Mouse (Mus musculus) megakaryocyte, embryonic 14.5 days (primary cell): ENCODE data around the gene Copz2. TPM values are rescaled to one million over a fixed set of nuclear protein-coding genes. Genes with fewer than 3 reads are reported as not detected.

Experiments used
- H3K27me3 ChIP-seq: replicated peaks from 2 replicates; pipeline ENCODE3; 2012; ENCODE audit warnings: inconsistent platforms
- H3K36me3 ChIP-seq: replicated peaks from 2 replicates; pipeline ENCODE3; 2012; ENCODE audit warnings: low read length, inconsistent platforms, mixed read lengths
- H3K4me1 ChIP-seq: 2 replicates; pipeline ENCODE4 v1.6.1; 2012; ENCODE audit warnings: inconsistent platforms
- H3K4me3 ChIP-seq: replicated peaks from 2 replicates; pipeline ENCODE3; 2012; ENCODE audit warnings: moderate library complexity, mild to moderate bottlenecking, inconsistent platforms
- H3K9me3 ChIP-seq: 2 replicates; pipeline ENCODE4 v1.6.1; 2012; ENCODE audit warnings: inconsistent platforms
- FLI1 ChIP-seq: IDR thresholded peaks from 2 replicates; pipeline ENCODE4 v1.6.1; 2012; ENCODE audit warnings: low read length, inconsistent platforms, mixed read lengths
- GATA1 ChIP-seq: IDR thresholded peaks from 3 replicates; pipeline ENCODE4 v1.6.1; 2012; ENCODE audit warnings: mixed read lengths, low read length, inconsistent platforms, borderline replicate concordance
- polyA plus RNA-seq: library from polyadenylated mRNA; stranded (reverse); fragments of >175 nt; gene quantifications from 2 replicates; pipeline ENCODE4 v1.2.3, GENCODE M21; 2012; ENCODE audit warnings: low replicate concordance; ENCODE audit not compliant: insufficient read depth

The Copz2 gene
- polyA plus RNA-seq, 1 experiment = 3.4 TPM

DNA sequence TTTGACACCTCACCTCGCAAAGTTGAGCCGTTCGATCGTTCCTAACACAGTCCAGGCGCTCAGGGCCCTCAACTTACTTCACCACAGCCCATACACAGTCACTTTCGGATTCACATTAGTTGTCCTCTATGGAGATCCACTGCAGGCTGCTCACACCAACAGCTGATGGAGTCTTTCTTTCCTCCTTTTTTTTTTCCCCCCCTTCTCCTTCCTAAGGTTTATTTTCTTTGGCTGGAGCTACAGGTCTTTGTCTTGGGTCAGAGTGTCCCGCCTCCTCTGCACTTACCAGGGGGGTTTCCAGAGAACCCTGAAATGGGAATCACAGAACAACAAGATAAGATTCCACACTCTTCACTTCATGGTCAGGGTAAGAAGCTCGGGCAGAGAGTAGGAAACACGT, 21.8 kb upstream of the Copz2 start:
- peaks cover 38% of the 10 kb centered on the region for H3K36me3 ChIP-seq
- TF ChIP-seq FLI1 (no peak), GATA1 (no peak)
- H3K4me3 ChIP-seq = peak overlapping the region; percentile 94
- no peaks in the 10 kb centered on the region for H3K27me3 ChIP-seq
- H3K4me1 ChIP-seq = peaks cover 71% of the 10 kb centered on the region
- no peaks in the 10 kb centered on the region for H3K9me3 ChIP-seq

GRCm38 (mm10) chr11:96828881-96829280, 20.8 kb upstream of the Copz2 start:
- Histone ChIP-seq H3K9me3 (no peaks in the 10 kb centered on the region), H3K36me3 (peaks cover 35% of the 10 kb centered on the region), H3K27me3 (peaks cover 2% of the 10 kb centered on the region), H3K4me1 (peaks cover 66% of the 10 kb centered on the region), H3K4me3 (peak overlapping the region; percentile 94)
- no peak for TF ChIP-seq FLI1
- no peak for TF ChIP-seq GATA1

- H3K4me1 ChIP-seq = peaks cover 60% of the 10 kb centered on the region
These were observed 20.3 kb upstream of the Copz2 start for GRCm38 (mm10) chr11:96829403-96829812.

DNA sequence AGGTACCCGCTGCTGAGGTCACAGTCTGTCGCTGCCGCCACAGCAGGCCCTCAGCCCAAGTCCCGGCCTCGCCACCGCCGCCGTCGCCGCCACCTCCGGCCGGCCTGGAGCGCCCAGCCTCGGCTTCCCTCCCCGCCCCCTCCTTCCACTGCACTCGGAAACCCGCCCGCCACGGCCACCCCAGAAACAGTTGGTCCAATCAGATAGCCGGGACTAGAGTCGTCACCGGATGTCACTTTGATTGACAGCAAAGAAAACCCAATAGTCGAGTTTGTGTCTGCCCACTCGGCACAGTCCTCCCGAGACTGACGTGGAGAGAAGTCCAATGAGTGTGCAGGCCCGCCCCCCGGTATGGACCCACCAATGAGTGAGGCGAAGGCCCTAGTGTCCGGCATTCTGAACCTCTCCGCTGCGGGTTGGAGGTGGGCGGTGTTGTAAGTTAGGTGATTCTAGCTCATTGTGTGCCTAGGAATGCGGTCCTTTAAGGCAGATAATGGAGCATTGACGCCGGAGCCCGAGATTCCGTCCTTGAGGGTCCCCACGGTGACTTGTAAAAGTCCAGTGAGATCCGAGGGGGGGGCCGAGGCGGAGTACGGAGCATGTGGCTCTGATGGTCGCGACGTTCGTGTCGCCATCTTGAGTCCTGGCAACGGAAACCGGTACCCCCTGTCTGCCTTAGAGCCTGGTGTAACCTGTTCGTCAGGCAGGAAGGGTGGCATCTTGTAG, 19.7 kb upstream of the Copz2 start, which contains the start of gene Nfe2l1:
Gene Nfe2l1 (minus strand): TSS at position 156 of the 726 bp plus-strand sequence.
- peaks cover 3% of the 10 kb centered on the region for H3K27me3 ChIP-seq
- peaks cover 55% of the 10 kb centered on the region for H3K4me1 ChIP-seq

More at GRCm38 (mm10) chr11:96829403-96829812, 20.3 kb upstream of the Copz2 start:
- no peaks in the 10 kb centered on the region for H3K9me3 ChIP-seq
- TF ChIP-seq FLI1 (no peak), GATA1 (no peak)
- H3K27me3 ChIP-seq = peaks cover 3% of the 10 kb centered on the region
- H3K36me3 ChIP-seq = peaks cover 35% of the 10 kb centered on the region
- H3K4me3 ChIP-seq = peak overlapping the region; percentile 94

DNA sequence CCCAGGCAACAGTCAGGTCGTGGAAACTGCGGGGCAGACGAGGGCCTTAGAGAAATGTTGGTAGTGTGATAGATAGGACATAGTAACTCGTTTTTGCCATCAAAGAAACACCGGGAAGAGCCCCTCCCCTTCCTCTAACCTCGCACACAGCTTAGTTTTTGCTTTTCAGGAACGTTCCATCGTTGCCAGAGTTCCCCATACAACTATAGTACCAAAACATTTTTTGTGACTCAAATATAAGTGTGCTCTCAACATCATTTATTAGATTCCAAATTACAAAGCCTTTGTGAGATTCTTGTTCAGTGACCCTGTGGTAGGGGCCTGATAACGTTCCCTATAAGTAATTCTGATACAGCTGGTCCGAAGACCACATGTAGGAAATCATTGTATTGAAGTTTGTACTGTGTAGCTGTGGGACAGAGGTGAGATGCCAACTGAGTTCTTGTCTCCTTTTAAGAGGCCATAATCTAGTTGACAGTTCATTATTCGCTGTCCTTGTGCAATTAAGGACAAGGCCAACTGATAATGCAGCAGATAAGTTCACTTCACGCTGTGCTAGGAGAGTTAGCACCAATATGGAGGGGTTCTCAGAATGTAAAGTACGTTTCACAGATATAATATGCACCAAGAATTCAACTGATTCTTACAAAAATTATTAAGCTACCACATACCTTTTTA, 19.0 kb upstream of the Copz2 start:
- Histone ChIP-seq H3K4me1 (peaks cover 48% of the 10 kb centered on the region), H3K9me3 (no peaks in the 10 kb centered on the region), H3K4me3 (peak overlapping the region; percentile 94), H3K36me3 (peaks cover 26% of the 10 kb centered on the region), H3K27me3 (peaks cover 3% of the 10 kb centered on the region)
- no peak for TF ChIP-seq FLI1
- no peak for TF ChIP-seq GATA1

More for the DNA sequence above, 19.7 kb upstream of the Copz2 start, which contains the start of gene Nfe2l1:
- H3K9me3 ChIP-seq = no peaks in the 10 kb centered on the region
- TF ChIP-seq FLI1 (no peak), GATA1 (no peak)
- H3K36me3 ChIP-seq = peaks cover 33% of the 10 kb centered on the region
- H3K4me3 ChIP-seq = peak within 1 kb of the TSS; percentile 94

DNA sequence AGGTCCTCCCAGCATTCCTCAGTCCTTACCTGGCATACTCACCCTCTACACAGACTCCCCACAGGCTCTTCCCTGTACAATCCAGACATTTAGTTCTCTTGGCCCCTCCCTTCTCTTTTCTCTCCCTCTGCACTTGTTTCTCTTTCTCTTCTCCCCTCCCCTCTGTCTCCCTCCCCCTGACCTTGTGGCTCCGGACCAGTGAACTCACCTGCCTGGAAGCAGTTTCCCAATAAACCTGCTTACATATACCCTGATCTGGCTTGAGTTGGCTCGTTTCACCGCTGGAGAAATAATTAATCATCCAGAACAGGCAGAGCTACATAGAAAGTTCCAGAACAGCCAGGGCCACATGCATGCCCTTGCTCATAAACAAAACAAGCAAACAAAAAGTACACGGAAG, 18.2 kb upstream of the Copz2 start:
- TF ChIP-seq FLI1 (no peak), GATA1 (no peak)
- Histone ChIP-seq H3K36me3 (peaks cover 18% of the 10 kb centered on the region), H3K9me3 (no peaks in the 10 kb centered on the region), H3K4me1 (peaks cover 39% of the 10 kb centered on the region), H3K4me3 (no peak overlapping the region), H3K27me3 (peaks cover 3% of the 10 kb centered on the region)

GRCm38 (mm10) chr11:96832541-96832940, 17.1 kb upstream of the Copz2 start:
- Histone ChIP-seq H3K4me1 (peaks cover 29% of the 10 kb centered on the region), H3K27me3 (peaks cover 8% of the 10 kb centered on the region), H3K4me3 (no peak overlapping the region), H3K36me3 (peaks cover 7% of the 10 kb centered on the region), H3K9me3 (no peaks in the 10 kb centered on the region)
- no peak for TF ChIP-seq GATA1
- TF ChIP-seq FLI1 = no peak

DNA sequence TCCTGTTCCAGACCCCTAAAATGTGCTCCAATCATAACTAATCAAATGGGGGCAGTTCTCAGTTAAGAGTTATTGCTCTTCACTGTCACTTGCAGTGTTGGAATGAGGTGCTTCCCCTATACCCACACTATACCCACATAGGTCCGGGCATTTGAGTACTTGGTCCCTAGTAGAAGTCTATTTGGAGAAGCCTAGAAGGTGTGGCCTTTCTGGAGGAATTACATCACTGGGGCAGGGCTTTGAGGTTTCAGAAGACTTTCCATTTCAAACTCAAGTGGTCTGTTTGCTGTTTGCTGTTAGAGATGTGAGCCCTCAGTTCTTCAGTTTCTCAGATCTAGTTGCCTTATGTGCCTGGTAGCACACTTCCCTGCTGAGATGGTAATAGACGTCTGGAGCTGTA, 16.7 kb upstream of the Copz2 start:
- Histone ChIP-seq H3K4me3 (no peak overlapping the region), H3K9me3 (no peaks in the 10 kb centered on the region), H3K4me1 (peaks cover 25% of the 10 kb centered on the region), H3K27me3 (peaks cover 11% of the 10 kb centered on the region), H3K36me3 (peaks cover 3% of the 10 kb centered on the region)
- TF ChIP-seq GATA1 (no peak), FLI1 (no peak)

DNA sequence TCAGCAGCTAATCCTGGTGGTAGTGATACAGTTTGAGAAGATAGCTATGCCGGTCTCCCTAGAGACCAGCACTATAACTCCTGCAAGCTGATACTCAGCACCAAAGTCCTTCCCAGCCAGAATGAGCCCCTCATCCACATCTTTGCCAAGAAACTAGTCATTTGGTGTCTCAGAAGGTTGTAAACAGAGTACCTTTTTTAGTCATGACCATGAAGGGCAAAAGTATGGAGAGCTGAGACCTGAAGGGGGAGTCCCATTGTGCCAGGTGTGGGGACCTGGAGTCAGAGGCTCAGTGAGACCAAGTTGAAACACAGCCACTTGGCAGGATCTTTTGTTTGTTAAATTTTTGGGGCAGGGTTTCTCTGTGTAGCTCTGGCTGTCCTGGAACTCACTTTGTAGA, 15.5 kb upstream of the Copz2 start:
- Histone ChIP-seq H3K9me3 (no peaks in the 10 kb centered on the region), H3K36me3 (no peaks in the 10 kb centered on the region), H3K27me3 (peaks cover 19% of the 10 kb centered on the region), H3K4me1 (peaks cover 17% of the 10 kb centered on the region), H3K4me3 (no peak overlapping the region)
- TF ChIP-seq FLI1 (no peak), GATA1 (no peak)

DNA sequence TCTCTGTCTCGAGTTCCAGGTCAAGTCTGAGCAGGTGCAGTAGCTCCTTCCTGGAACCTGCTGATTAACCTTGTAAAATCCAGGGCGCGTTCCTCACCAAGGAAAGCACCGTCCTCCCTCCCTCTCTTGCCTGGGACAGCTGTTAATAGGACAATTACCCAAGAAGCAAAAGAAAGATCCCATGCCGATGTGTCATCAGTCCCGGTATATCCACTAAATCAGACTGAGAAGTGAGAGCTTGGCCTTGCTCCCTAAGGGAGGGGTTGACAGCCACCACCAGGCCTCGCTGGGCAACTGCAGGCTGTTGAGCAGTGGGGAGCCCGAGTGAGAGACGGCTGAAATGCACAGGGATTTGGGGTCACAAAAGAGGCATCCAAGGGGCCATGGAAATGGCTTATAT, 12.4 kb upstream of the Copz2 start:
- Histone ChIP-seq H3K9me3 (peaks cover 7% of the 10 kb centered on the region; the same call in 1 of the 2 replicates), H3K4me1 (peaks cover 10% of the 10 kb centered on the region), H3K36me3 (no peaks in the 10 kb centered on the region), H3K27me3 (peaks cover 35% of the 10 kb centered on the region), H3K4me3 (no peak overlapping the region)
- no peak for TF ChIP-seq FLI1
- no peak for TF ChIP-seq GATA1
